Mouse (Mus musculus) neural tube, embryonic 14.5 days (tissue): ENCODE results near the gene Slc35g1. TPM values are rescaled to one million over a fixed set of nuclear protein-coding genes. Genes with fewer than 3 reads are reported as not detected.

Experiments used
- ATAC-seq: fragments of 200-750 bp; cut with Nextera tagmentation; 2 replicates; pipeline ENCODE4 v1.8.0; 2017; ENCODE audit warnings: low read depth, mild to moderate bottlenecking, moderate TSS enrichment, moderate library complexity
- H3K27ac ChIP-seq: fragments of 300-500 bp; sonication (generic); 2 replicates; pipeline ENCODE4 v1.5.1; 2014; ENCODE audit warnings: low read depth, mild to moderate bottlenecking, control low read depth, low read length, moderate library complexity, mixed read lengths
- H3K27me3 ChIP-seq: fragments of 300-500 bp; sonication (generic); 2 replicates; pipeline ENCODE4 v1.6.1; 2014; ENCODE audit warnings: low read length; ENCODE audit not compliant: control insufficient read depth, insufficient read depth
- H3K36me3 ChIP-seq: fragments of 300-500 bp; sonication (generic); 2 replicates; pipeline ENCODE4 v1.6.1; 2014; ENCODE audit warnings: low read length, mixed read lengths; ENCODE audit not compliant: control insufficient read depth, insufficient read depth
- H3K4me1 ChIP-seq: fragments of 300-500 bp; sonication (generic); 2 replicates; pipeline ENCODE4 v1.6.1; 2014; ENCODE audit warnings: low read length; ENCODE audit not compliant: control insufficient read depth, insufficient read depth
- H3K4me2 ChIP-seq: fragments of 300-500 bp; sonication (generic); 2 replicates; pipeline ENCODE4 v1.6.1; 2014; ENCODE audit warnings: mild to moderate bottlenecking, low read depth, low read length, control low read depth
- H3K4me3 ChIP-seq: fragments of 300-500 bp; sonication (generic); 2 replicates; pipeline ENCODE4 v1.5.1; 2014; ENCODE audit warnings: low read depth, low read length, control low read depth, mixed read lengths
- H3K9ac ChIP-seq: fragments of 300-500 bp; sonication (generic); replicated peaks from 2 replicates; pipeline ENCODE4 v1.6.1; 2014; ENCODE audit warnings: low read depth, mild to moderate bottlenecking, control low read depth, low read length, mixed read lengths
- H3K9me3 ChIP-seq: fragments of 300-500 bp; sonication (generic); 2 replicates; pipeline ENCODE4 v1.6.1; 2016; ENCODE audit warnings: low read length; ENCODE audit not compliant: control insufficient read depth
- WGBS: fragments of 180-500 bp; shearing (Covaris S2); extraction: QIAGEN DNeasy Blood & Tissue Kit; methylation state at CpG from one replicate; pipeline ENCODE4 v1.1.7; 2014; 5-methylcytosine and 5-hydroxymethylcytosine counted together
- polyA plus RNA-seq: library from polyadenylated mRNA; unstranded; fragments of >200 nt; fragmentation: Nextera tagmentation; extraction: Ambion mirVana; gene quantifications from 2 replicates; pipeline ENCODE4 v1.2.1, GENCODE M21; 2014

Gene Slc35g1
- polyA plus RNA-seq, 1 experiment from 2014 or later: 0.92 TPM

DNA sequence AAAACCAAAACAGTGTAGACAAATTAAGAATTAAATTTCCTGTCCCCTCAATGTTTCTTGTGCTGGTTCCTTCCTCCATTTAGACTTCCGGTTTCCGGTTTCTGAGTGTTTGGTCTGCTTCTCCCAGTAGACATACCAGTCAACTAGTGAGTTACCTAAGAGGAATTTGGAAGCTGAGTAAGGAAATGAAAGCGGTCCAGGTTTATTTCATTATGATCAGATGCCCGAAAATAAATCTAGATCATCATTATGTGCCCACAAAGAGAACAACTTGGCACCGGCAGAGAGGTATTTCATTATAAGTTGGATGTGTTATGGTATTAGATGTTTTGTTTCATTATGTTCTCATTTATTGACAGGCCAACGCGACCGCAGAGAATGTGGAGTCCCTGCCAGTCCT, 34.7 kb downstream of the Slc35g1 start:
- 89% methylated on average over 8 of the region's 8 CpGs for WGBS
- H3K9me3 ChIP-seq: no peaks in the 10 kb centered on the region
- no peak overlapping the region for H3K4me3 ChIP-seq
- no peak for ATAC-seq
- no peak overlapping the region for H3K27ac ChIP-seq
- no peaks in the 10 kb centered on the region for H3K27me3 ChIP-seq
- H3K9ac ChIP-seq: no peak overlapping the region
- H3K4me1 ChIP-seq: no peaks in the 10 kb centered on the region
- H3K4me2 ChIP-seq: no peak overlapping the region
- no peaks in the 10 kb centered on the region for H3K36me3 ChIP-seq

DNA sequence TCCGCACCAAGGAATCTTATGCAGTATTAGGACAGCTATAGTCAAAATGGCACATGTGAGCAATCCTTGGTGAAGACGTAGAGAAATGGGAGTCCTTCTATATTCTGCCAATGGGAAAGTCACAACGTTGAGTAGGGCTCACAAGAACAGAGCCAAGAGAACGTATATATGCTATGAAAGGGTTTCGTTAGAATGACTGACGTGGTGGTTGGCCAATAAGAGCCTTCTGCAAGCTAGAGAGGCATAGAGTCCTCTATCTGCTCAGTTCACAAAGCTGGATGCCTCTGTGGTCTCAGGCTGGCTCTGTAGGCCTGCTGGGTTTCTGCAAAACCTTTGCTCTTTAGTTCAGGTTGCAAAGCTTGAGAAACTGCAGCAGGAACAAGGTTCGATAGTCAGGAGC, 35.5 kb downstream of the Slc35g1 start:
- Histone ChIP-seq H3K9me3 (no peaks in the 10 kb centered on the region), H3K4me2 (no peak overlapping the region), H3K4me3 (no peak overlapping the region), H3K27ac (no peak overlapping the region), H3K4me1 (no peaks in the 10 kb centered on the region), H3K36me3 (no peaks in the 10 kb centered on the region), H3K27me3 (no peaks in the 10 kb centered on the region), H3K9ac (no peak overlapping the region)
- no peak for ATAC-seq
- 78% methylated on average over 7 of the region's 7 CpGs for WGBS

DNA sequence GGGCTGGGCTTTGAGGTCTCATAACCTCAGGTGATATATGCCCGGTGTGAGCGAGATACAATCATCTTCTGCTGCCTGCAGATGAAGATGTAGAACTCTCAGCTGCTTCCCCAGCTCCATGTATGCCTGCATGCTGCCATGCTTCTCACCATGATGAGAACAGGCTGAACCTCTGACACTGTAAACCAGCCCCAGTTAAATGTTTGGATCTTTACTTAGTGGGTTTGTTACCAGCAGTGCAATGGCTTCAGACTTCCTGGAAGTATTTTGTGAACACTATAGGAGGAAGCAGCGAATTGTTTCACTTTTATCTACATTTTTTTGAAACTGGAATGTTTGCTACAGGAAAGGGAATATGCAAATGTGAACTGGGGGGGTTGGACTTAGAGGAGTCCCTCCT, 36.2 kb downstream of the Slc35g1 start:
- H3K27me3 ChIP-seq: no peaks in the 10 kb centered on the region
- no peak overlapping the region for H3K4me3 ChIP-seq
- no peak for ATAC-seq
- H3K4me2 ChIP-seq: no peak overlapping the region
- no peaks in the 10 kb centered on the region for H3K36me3 ChIP-seq
- H3K9ac ChIP-seq: no peak overlapping the region
- no peaks in the 10 kb centered on the region for H3K9me3 ChIP-seq
- no peaks in the 10 kb centered on the region for H3K4me1 ChIP-seq
- no peak overlapping the region for H3K27ac ChIP-seq
- WGBS: 84% methylated on average over 3 of the region's 3 CpGs

DNA sequence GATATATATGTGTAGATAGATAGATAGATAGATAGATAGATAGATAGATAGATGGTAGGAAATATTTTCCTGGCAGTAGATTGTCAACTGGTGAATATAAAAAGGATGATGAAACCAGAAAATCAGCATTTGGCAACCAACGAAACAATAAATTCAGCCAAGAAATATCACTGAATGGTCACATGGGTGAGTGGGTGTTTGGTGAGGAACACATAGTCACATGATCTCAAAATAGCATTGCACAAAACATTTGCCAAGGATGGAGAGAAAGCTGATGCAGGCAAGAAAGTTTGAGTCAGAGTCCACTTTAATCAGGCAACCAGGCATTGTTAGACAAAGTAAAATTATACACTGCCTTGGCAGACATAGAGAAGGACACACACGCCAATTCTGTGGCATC, 37.6 kb downstream of the Slc35g1 start:
- Histone ChIP-seq H3K9ac (no peak overlapping the region), H3K4me1 (no peaks in the 10 kb centered on the region), H3K27me3 (no peaks in the 10 kb centered on the region), H3K9me3 (no peaks in the 10 kb centered on the region), H3K4me3 (no peak overlapping the region), H3K36me3 (no peaks in the 10 kb centered on the region), H3K4me2 (no peak overlapping the region), H3K27ac (no peak overlapping the region)
- 86% methylated on average over 2 of the region's 2 CpGs for WGBS
- no peak for ATAC-seq

DNA sequence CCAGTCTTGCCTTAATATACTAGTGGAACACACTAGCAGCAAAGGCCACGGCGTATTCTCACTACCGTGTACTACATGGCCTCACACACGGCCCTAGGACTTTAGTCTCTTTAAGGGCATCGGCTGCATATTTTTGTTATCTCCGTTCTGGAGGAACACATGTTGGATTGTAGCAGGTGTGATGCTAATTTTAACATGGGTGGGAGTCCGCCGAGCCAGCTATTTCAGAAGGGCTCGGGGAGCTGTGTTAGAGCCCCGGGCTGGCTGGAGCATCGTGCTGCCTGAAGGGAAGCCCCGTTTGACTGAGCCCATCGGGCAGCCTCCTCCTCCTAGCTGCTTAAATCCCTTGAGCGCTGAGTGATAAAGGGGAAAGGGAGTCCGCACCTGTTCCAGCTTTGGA, 39.4 kb downstream of the Slc35g1 start:
- ATAC-seq: no peak
- Histone ChIP-seq H3K36me3 (no peaks in the 10 kb centered on the region), H3K27ac (no peak overlapping the region), H3K9me3 (no peaks in the 10 kb centered on the region), H3K9ac (no peak overlapping the region), H3K27me3 (no peaks in the 10 kb centered on the region), H3K4me3 (no peak overlapping the region), H3K4me1 (no peaks in the 10 kb centered on the region), H3K4me2 (no peak overlapping the region)
- 94% methylated on average over 15 of the region's 15 CpGs for WGBS

DNA sequence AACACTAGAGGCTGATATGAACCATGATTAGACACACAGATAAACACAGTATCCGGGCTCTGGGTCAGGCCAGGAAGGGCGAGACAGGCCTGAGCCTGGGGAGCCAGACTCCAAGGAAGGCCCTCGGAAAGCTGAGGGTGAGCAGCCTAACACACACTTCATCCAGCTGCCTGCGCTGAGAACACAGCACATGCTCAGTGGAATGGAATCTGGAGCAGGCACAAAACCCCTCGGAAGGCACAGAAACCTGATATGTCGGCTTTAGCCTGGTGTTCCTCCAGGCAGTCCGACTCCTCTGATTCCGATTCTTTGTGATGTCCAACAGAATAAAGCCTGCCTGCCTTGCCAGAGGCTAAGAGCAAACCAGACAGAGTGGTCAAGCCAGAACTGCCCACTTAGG, 46.1 kb downstream of the Slc35g1 start:
- no peak overlapping the region for H3K27ac ChIP-seq
- no peak overlapping the region for H3K4me2 ChIP-seq
- H3K9me3 ChIP-seq: no peaks in the 10 kb centered on the region
- H3K9ac ChIP-seq: no peak overlapping the region
- no peak for ATAC-seq
- no peak overlapping the region for H3K4me3 ChIP-seq
- WGBS: 81% methylated on average over 8 of the region's 8 CpGs
- no peaks in the 10 kb centered on the region for H3K27me3 ChIP-seq
- no peaks in the 10 kb centered on the region for H3K36me3 ChIP-seq
- H3K4me1 ChIP-seq: no peaks in the 10 kb centered on the region

DNA sequence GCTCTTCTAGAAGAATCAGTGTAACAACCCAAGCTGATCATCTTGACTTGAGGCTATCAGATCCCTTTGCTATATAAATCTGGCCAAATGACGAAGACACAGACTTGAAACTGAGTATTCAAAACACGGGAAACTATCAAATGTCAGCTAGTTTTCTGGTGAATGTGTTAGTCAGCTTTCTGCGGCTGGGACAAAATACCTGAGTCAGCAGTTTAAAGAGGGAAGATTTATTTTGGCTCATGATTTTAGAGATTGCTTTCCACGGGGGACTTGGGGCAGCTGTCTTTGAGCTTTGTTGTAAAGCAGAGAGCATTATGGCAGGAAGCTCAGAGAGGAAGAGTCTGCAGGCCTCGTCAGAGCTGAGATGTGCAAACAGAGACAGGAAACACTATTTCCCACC, 50.0 kb downstream of the Slc35g1 start:
- no peak overlapping the region for H3K27ac ChIP-seq
- no peaks in the 10 kb centered on the region for H3K36me3 ChIP-seq
- no peaks in the 10 kb centered on the region for H3K9me3 ChIP-seq
- no peak for ATAC-seq
- no peak overlapping the region for H3K9ac ChIP-seq
- no peaks in the 10 kb centered on the region for H3K27me3 ChIP-seq
- H3K4me3 ChIP-seq: no peak overlapping the region
- H3K4me2 ChIP-seq: no peak overlapping the region
- no peaks in the 10 kb centered on the region for H3K4me1 ChIP-seq
- WGBS: 80% methylated on average over 5 of the region's 5 CpGs

Other genes starting within 250 kb of the Slc35g1 start
- gene Fra10ac1, start 171.8 kb upstream of the Slc35g1 start, polyA plus RNA-seq: 38.2 and 38.5 TPM in 2 replicates
- 20.7 and 24.0 TPM in 2 replicates for gene Lgi1, start 131.4 kb upstream of the Slc35g1 start, polyA plus RNA-seq
- 3.9 and 5.2 TPM in 2 replicates for gene Plce1, start 85.1 kb downstream of the Slc35g1 start, polyA plus RNA-seq